ENCODE assay signal across 8 mouse cellular contexts in genomic region chr16:23225069-23225721, GRCm38 (mm10). TPM values are rescaled to one million over a fixed set of nuclear protein-coding genes. Genes with fewer than 3 reads are reported as not detected.
A peak's percentile ranks its signal among the peaks of the same experiment; 100 is the strongest.
DNase-seq lines count a peak whose midpoint lies in the region; ATAC-seq and TF ChIP-seq lines count a peak whose summit lies in the region.

No protein-coding gene starts in this region.

- ATAC-seq in embryonic facial prominence, embryonic 11.5 days (replicated peaks; ENCODE audit: insufficient number of reproducible peaks, low FRiP score, low TSS enrichment, low read depth): peak; percentile 81
- ATAC-seq in heart, embryonic 13.5 days (ENCODE audit: extremely low read depth, insufficient number of reproducible peaks, low FRiP score, low TSS enrichment): 0 out of 2 replicates have a peak, but pooled peaks have one; percentile 39
- ATAC-seq in erythroid progenitor cell, adult 5-6 weeks (replicated peaks; ENCODE audit: low FRiP score, poor library complexity, severe bottlenecking): no peak

- H3K4me3 ChIP-seq in ES-E14 (ENCODE audit: insufficient read depth in 1 of 2, low read depth in 1 of 2, low read length in 2 of 2, poor library complexity in 1 of 2, severe bottlenecking in 1 of 2): peak overlapping the region; percentile 79 to 93
- peak overlapping the region; percentile 82 for H3K4me3 ChIP-seq in embryonic facial prominence, embryonic 11.5 days (ENCODE audit: low read depth, low read length)
- H3K4me3 ChIP-seq in heart, embryonic 13.5 days: peak overlapping the region; percentile 83

- no peaks in the 10 kb centered on the region for H3K9me3 ChIP-seq in ES-E14 (ENCODE audit: control insufficient read depth, insufficient read depth, low read depth, low read length)
- H3K9me3 ChIP-seq in embryonic facial prominence, embryonic 11.5 days (replicated peaks; ENCODE audit: control insufficient read depth, low read length): no peaks in the 10 kb centered on the region
- 0 out of 2 replicates have a peak, but pooled peaks cover 2% of the 10 kb centered on the region for H3K9me3 ChIP-seq in heart, embryonic 13.5 days

- no peaks in the 10 kb centered on the region for H3K27me3 ChIP-seq in embryonic facial prominence, embryonic 11.5 days (ENCODE audit: control insufficient read depth, insufficient read depth, low read length)
- H3K27me3 ChIP-seq in heart, embryonic 13.5 days (replicated peaks): peaks cover 32% of the 10 kb centered on the region

- no peak overlapping the region for H3K27ac ChIP-seq in ES-E14 (ENCODE audit: insufficient read depth, low read depth, low read length, poor library complexity, severe bottlenecking)
- H3K27ac ChIP-seq in embryonic facial prominence, embryonic 11.5 days (replicated peaks; ENCODE audit: low read depth, low read length): peak overlapping the region; percentile 90
- H3K27ac ChIP-seq in heart, embryonic 13.5 days (replicated peaks): peak overlapping the region; percentile 90

- H3K36me3 ChIP-seq in ES-E14 (ENCODE audit: control insufficient read depth, insufficient read depth, low read length, poor library complexity, severe bottlenecking): no peaks in the 10 kb centered on the region; the same call in 1 of the 2 replicates
- H3K36me3 ChIP-seq in embryonic facial prominence, embryonic 11.5 days (replicated peaks; ENCODE audit: control insufficient read depth, insufficient read depth, low read depth, low read length): no peaks in the 10 kb centered on the region
- H3K36me3 ChIP-seq in heart, embryonic 13.5 days: no peaks in the 10 kb centered on the region

- H3K4me1 ChIP-seq in ES-E14 (ENCODE audit: control insufficient read depth in 2 of 2, insufficient read depth in 2 of 2, low read length in 2 of 2, poor library complexity in 1 of 2): peaks cover 9 to 13% of the 10 kb centered on the region in 2 experiments
- H3K4me1 ChIP-seq in embryonic facial prominence, embryonic 11.5 days (ENCODE audit: control insufficient read depth, insufficient read depth, low read length): no peaks in the 10 kb centered on the region
- peaks cover 50% of the 10 kb centered on the region for H3K4me1 ChIP-seq in heart, embryonic 13.5 days

- peak; percentile 78 for DNase-seq in CD4-positive helper T cell, adult 2 months (ENCODE audit: low read depth, low spot score)
- no peak for DNase-seq in ES-E14 (ENCODE audit: low read depth, low spot score)
- peak; percentile 76 for DNase-seq in embryonic facial prominence, embryonic 11.5 days (ENCODE audit: low spot score)
- DNase-seq in kidney, postnatal 36 days: peak; percentile 13 to 57
- DNase-seq in lung, postnatal 14 days: peak; percentile 67
- DNase-seq in right cerebral cortex, postnatal 10 days (ENCODE audit: low spot score in 2 of 2): peak; percentile 52 to 61

- H3K4me2 ChIP-seq in embryonic facial prominence, embryonic 11.5 days (ENCODE audit: low read depth, low read length): peak overlapping the region; percentile 60
- peak overlapping the region; percentile 93 for H3K4me2 ChIP-seq in heart, embryonic 13.5 days

- 0% methylated on average over 41 of the region's 46 CpGs for WGBS in embryonic facial prominence, embryonic 11.5 days
- WGBS in heart, embryonic 13.5 days: under 1% methylated on average over 46 of the region's 46 CpGs

- in situ Hi-C loops in ES-E14 (cut with MboI; ENCODE audit: low sequenced_read_pairs in 2 of 2, unreplicated experiment in 2 of 2): no loop called here

- H3K9ac ChIP-seq in ES-E14 (ENCODE audit: insufficient read depth, low read depth, low read length, poor library complexity, severe bottlenecking): peak overlapping the region; percentile 67
- peak overlapping the region; percentile 96 for H3K9ac ChIP-seq in embryonic facial prominence, embryonic 11.5 days (replicated peaks; ENCODE audit: low read length)
- H3K9ac ChIP-seq in heart, embryonic 13.5 days: peak overlapping the region; percentile 94

TF ChIP-seq in ES-E14, 5 proteins besides CTCF, POLR2A, EP300 and RAD21:
- TF ChIP-seq ZNF384 (IDR thresholded peaks at IDR 0.05; ENCODE audit: low read depth, low read length) (no peak), ZC3H11A (IDR thresholded peaks at IDR 0.05; ENCODE audit: borderline replicate concordance, low read depth, low read length) (no peak), HCFC1 (IDR thresholded peaks at IDR 0.05; ENCODE audit: borderline replicate concordance, insufficient read depth, low read length) (no peak), MAFK (IDR thresholded peaks at IDR 0.05; ENCODE audit: insufficient read depth, low read depth, low read length) (no peak), CHD2 (IDR thresholded peaks at IDR 0.05; ENCODE audit: low read depth, low read length) (no peak)

RNA-seq across cellular contexts. Expression of gene St6gal1, which starts 0.7 kb away (rescaled TPM):
- 7.2 and 7.7 TPM in 2 replicates for total RNA-seq in ES-E14 (2012; rRNA removed)
- 34.9 and 36.6 TPM in 2 replicates for polyA plus RNA-seq in embryonic facial prominence, embryonic 11.5 days (2014; fragmentation: Nextera tagmentation; extraction: Ambion mirVana)
- polyA plus RNA-seq in heart, embryonic 13.5 days (2015; fragmentation: Nextera tagmentation; extraction: Ambion mirVana): 15.9 and 18.1 TPM in 2 replicates
- total RNA-seq in erythroid progenitor cell, adult 5-6 weeks (2015; ENCODE audit: low replicate concordance): 4.3 and 7.5 TPM in 2 replicates
- 3.2 and 3.9 TPM in 2 replicates for total RNA-seq in erythroid progenitor cell, adult 5-6 weeks (2017; ENCODE audit: low replicate concordance)
